In genomic region chr4:117107813-117108523, GRCm38 (mm10) we compare ENCODE assay signal across 29 mouse cellular contexts. TPM values are rescaled to one million over a fixed set of nuclear protein-coding genes. Genes with fewer than 3 reads are reported as not detected.
DNase-seq lines count a peak whose midpoint lies in the region; ATAC-seq and TF ChIP-seq lines count a peak whose summit lies in the region.
"Had no signal": no experiment of that assay in that cellular context is flagged by ENCODE, and none has a peak within 500 bp of the region (broad histone marks: within the 10 kb centered on the region; RNA-seq: fewer than 3 reads in every experiment).

No protein-coding gene starts in this region.

- WGBS in intestine, embryonic 16.5 days: 90% methylated on average over 18 of the region's 18 CpGs
- WGBS in intestine, postnatal 0 days: 91% methylated on average over 18 of the region's 18 CpGs
- WGBS in forebrain, embryonic 14.5 days: 92% methylated on average over 18 of the region's 18 CpGs

- DNase-seq in gastrocnemius, adult 2 months: peak; percentile 12
- no peak for DNase-seq in gastrocnemius, postnatal 14 days
- DNase-seq in forebrain, embryonic 14.5 days (ENCODE audit: low spot score): no peak
- DNase-seq: adrenal gland, postnatal 10 days; adrenal gland, postnatal 36 days; cerebellum, adult 18-20 months; cerebellum, adult 9-10 months; cerebellum, postnatal 14 days; gastrocnemius, postnatal 36 days; heart, postnatal 36 days; kidney, adult 18-20 months had no signal

- H3K4me3 ChIP-seq in gastrocnemius, adult 2 months: no peak overlapping the region
- no peak overlapping the region for H3K4me3 ChIP-seq in intestine, embryonic 16.5 days (ENCODE audit: low read length)
- no peak overlapping the region for H3K4me3 ChIP-seq in intestine, postnatal 0 days (ENCODE audit: low read depth, low read length)
- peak overlapping the region; percentile 73 for H3K4me3 ChIP-seq in E14TG2a.4 (replicated peaks; ENCODE audit: low read length)
- no peak overlapping the region for H3K4me3 ChIP-seq in forebrain, embryonic 14.5 days (ENCODE audit: low read depth, low read length)
- H3K4me3 ChIP-seq: embryonic facial prominence, embryonic 12.5 days; embryonic facial prominence, embryonic 15.5 days; forebrain, embryonic 12.5 days; hindbrain, embryonic 10.5 days; hindbrain, embryonic 15.5 days had no signal

- TF ChIP-seq CTCF in gastrocnemius, adult 2 months (IDR thresholded peaks at IDR 0.05): no peak
- TF ChIP-seq CTCF in intestine, postnatal 0 days (IDR thresholded peaks at IDR 0.05; ENCODE audit: low read depth): no peak
- TF ChIP-seq CTCF in E14TG2a.4 (conservative IDR thresholded peaks at IDR 0.05; ENCODE audit: low read length): no peak

- H3K27ac ChIP-seq in gastrocnemius, adult 2 months: no peak overlapping the region
- H3K27ac ChIP-seq in intestine, embryonic 16.5 days (ENCODE audit: low read length): no peak overlapping the region
- H3K27ac ChIP-seq in intestine, postnatal 0 days (ENCODE audit: low read depth, low read length): no peak overlapping the region
- no peak overlapping the region for H3K27ac ChIP-seq in forebrain, embryonic 14.5 days (ENCODE audit: low read depth, low read length)
- H3K27ac ChIP-seq: embryonic facial prominence, embryonic 12.5 days; embryonic facial prominence, embryonic 15.5 days; forebrain, embryonic 12.5 days; hindbrain, embryonic 10.5 days; hindbrain, embryonic 15.5 days had no signal

- no peaks in the 10 kb centered on the region; the same call in 1 of the 2 replicates for H3K36me3 ChIP-seq in intestine, embryonic 16.5 days (ENCODE audit: control insufficient read depth, insufficient read depth, low read length)
- H3K36me3 ChIP-seq in intestine, postnatal 0 days (ENCODE audit: control insufficient read depth, insufficient read depth): peaks cover 8% of the 10 kb centered on the region; the same call in 1 of the 2 replicates
- peaks cover 98% of the 10 kb centered on the region for H3K36me3 ChIP-seq in E14TG2a.4 (ENCODE audit: insufficient read depth, low read length)
- H3K36me3 ChIP-seq in forebrain, embryonic 14.5 days (ENCODE audit: control insufficient read depth, insufficient read depth, low read length): peaks cover 11% of the 10 kb centered on the region; the same call in 1 of the 2 replicates
- H3K36me3 ChIP-seq: G1E had no signal

- no peaks in the 10 kb centered on the region for H3K4me1 ChIP-seq in intestine, embryonic 16.5 days (ENCODE audit: control insufficient read depth, insufficient read depth, low read length)
- H3K4me1 ChIP-seq in intestine, postnatal 0 days (replicated peaks; ENCODE audit: control insufficient read depth, insufficient read depth, low read length): no peaks in the 10 kb centered on the region
- H3K4me1 ChIP-seq in E14TG2a.4 (replicated peaks; ENCODE audit: low read depth, low read length): peaks cover 80% of the 10 kb centered on the region
- no peaks in the 10 kb centered on the region for H3K4me1 ChIP-seq in forebrain, embryonic 14.5 days (ENCODE audit: control insufficient read depth, insufficient read depth, low read length)
- H3K4me1 ChIP-seq: embryonic facial prominence, embryonic 12.5 days; forebrain, embryonic 12.5 days had no signal

- H3K9me3 ChIP-seq in intestine, embryonic 16.5 days (ENCODE audit: control insufficient read depth, low read length): no peaks in the 10 kb centered on the region
- no peaks in the 10 kb centered on the region for H3K9me3 ChIP-seq in intestine, postnatal 0 days (ENCODE audit: control insufficient read depth)
- H3K9me3 ChIP-seq in E14TG2a.4 (ENCODE audit: low read length): no peaks in the 10 kb centered on the region
- H3K9me3 ChIP-seq in forebrain, embryonic 14.5 days (replicated peaks; ENCODE audit: control insufficient read depth, low read length): no peaks in the 10 kb centered on the region
- H3K9me3 ChIP-seq: embryonic facial prominence, embryonic 12.5 days; embryonic facial prominence, embryonic 15.5 days; forebrain, embryonic 12.5 days; G1E; hindbrain, embryonic 10.5 days; hindbrain, embryonic 15.5 days had no signal

- H3K4me2 ChIP-seq in intestine, embryonic 16.5 days (ENCODE audit: low read depth, low read length): no peak overlapping the region
- H3K4me2 ChIP-seq in intestine, postnatal 0 days (replicated peaks; ENCODE audit: low read depth): no peak overlapping the region
- no peak overlapping the region for H3K4me2 ChIP-seq in forebrain, embryonic 14.5 days (ENCODE audit: low read length)
- H3K4me2 ChIP-seq: embryonic facial prominence, embryonic 12.5 days; embryonic facial prominence, embryonic 15.5 days; forebrain, embryonic 12.5 days; heart, embryonic 11.5 days; hindbrain, embryonic 15.5 days had no signal

- intact Hi-C loops in gastrocnemius, adult 2 months (cut with DNase I): no loop called here
- intact Hi-C loops in gastrocnemius, postnatal 14 days (cut with DNase I; ENCODE audit: low total_unique reads): no loop called here

- 0 out of 2 replicates have a peak overlapping the region, but pooled peaks have one; percentile 3 for H3K9ac ChIP-seq in intestine, embryonic 16.5 days (ENCODE audit: low read depth, low read length)
- no peak overlapping the region for H3K9ac ChIP-seq in intestine, postnatal 0 days (ENCODE audit: low read depth, low read length)
- H3K9ac ChIP-seq in forebrain, embryonic 14.5 days (ENCODE audit: low read length): no peak overlapping the region
- H3K9ac ChIP-seq: embryonic facial prominence, embryonic 12.5 days; embryonic facial prominence, embryonic 15.5 days; forebrain, embryonic 12.5 days; hindbrain, embryonic 15.5 days had no signal

- no peak for ATAC-seq in intestine, embryonic 16.5 days
- no peak for ATAC-seq in intestine, postnatal 0 days
- ATAC-seq in forebrain, embryonic 14.5 days: no peak
- ATAC-seq: forebrain, embryonic 16.5 days; Patski had no signal

- H3K27me3 ChIP-seq in intestine, embryonic 16.5 days (replicated peaks; ENCODE audit: control insufficient read depth, insufficient read depth, low read length): no peaks in the 10 kb centered on the region
- no peaks in the 10 kb centered on the region for H3K27me3 ChIP-seq in intestine, postnatal 0 days (replicated peaks; ENCODE audit: control insufficient read depth, insufficient read depth, low read length)
- no peaks in the 10 kb centered on the region for H3K27me3 ChIP-seq in E14TG2a.4 (ENCODE audit: insufficient read depth, low read length)
- H3K27me3 ChIP-seq in forebrain, embryonic 14.5 days (replicated peaks; ENCODE audit: control insufficient read depth, insufficient read depth, low read length): no peaks in the 10 kb centered on the region
- H3K27me3 ChIP-seq: embryonic facial prominence, embryonic 12.5 days; embryonic facial prominence, embryonic 15.5 days; forebrain, embryonic 12.5 days; hindbrain, embryonic 15.5 days; Patski had no signal

RNA-seq across cellular contexts. Expression of gene Ptch2, which starts 12.1 kb away (rescaled TPM):
- under 1 TPM; 0.22 to 0.54 TPM for total RNA-seq in gastrocnemius, adult 2 months (2021)
- 1 to 10 TPM; 3.8 to 5.9 TPM for total RNA-seq in gastrocnemius, postnatal 14 days (2021)
- 6.2 and 6.4 TPM in 2 replicates for polyA plus RNA-seq in intestine, embryonic 16.5 days (2015; fragmentation: Nextera tagmentation; extraction: Ambion mirVana)
- polyA plus RNA-seq in intestine, postnatal 0 days (2015; fragmentation: Nextera tagmentation; extraction: Ambion mirVana): 1.3 and 1.4 TPM in 2 replicates
- 2.4 and 3.4 TPM in 2 replicates for polyA plus RNA-seq in forebrain, embryonic 14.5 days (2014; fragmentation: Nextera tagmentation; extraction: Ambion mirVana)
- polyA plus RNA-seq: G1E had no signal

RNA-seq across cellular contexts. Expression of gene Btbd19, which starts 17.6 kb away (rescaled TPM):
- 1 to 10 TPM; 2.3 to 2.5 TPM for total RNA-seq in gastrocnemius, adult 2 months (2021)
- 1 to 10 TPM; 3.3 to 3.6 TPM for total RNA-seq in gastrocnemius, postnatal 14 days (2021)
- polyA plus RNA-seq in intestine, embryonic 16.5 days (2015; fragmentation: Nextera tagmentation; extraction: Ambion mirVana): 3.9 and 4.8 TPM in 2 replicates
- 2.9 and 3.5 TPM in 2 replicates for polyA plus RNA-seq in intestine, postnatal 0 days (2015; fragmentation: Nextera tagmentation; extraction: Ambion mirVana)
- polyA plus RNA-seq in forebrain, embryonic 14.5 days (2014; fragmentation: Nextera tagmentation; extraction: Ambion mirVana): 2.2 and 2.5 TPM in 2 replicates

RNA-seq across cellular contexts. Expression of gene Tctex1d4, which starts 18.6 kb away (rescaled TPM):
- not detected for total RNA-seq in gastrocnemius, adult 2 months (2021)
- not detected for total RNA-seq in gastrocnemius, postnatal 14 days (2021)
- polyA plus RNA-seq in intestine, embryonic 16.5 days (2015; fragmentation: Nextera tagmentation; extraction: Ambion mirVana): not detected in 2 replicates
- polyA plus RNA-seq in intestine, postnatal 0 days (2015; fragmentation: Nextera tagmentation; extraction: Ambion mirVana): 0.22 TPM in 2 replicates
- polyA plus RNA-seq in forebrain, embryonic 14.5 days (2014; fragmentation: Nextera tagmentation; extraction: Ambion mirVana): 0.25 and 0.32 TPM in 2 replicates
- total RNA-seq: adrenal gland, adult 18-20 months; adrenal gland, postnatal 10 days; adrenal gland, postnatal 36 days; gastrocnemius, adult 8-10 months; gastrocnemius, postnatal 36 days; granulocyte monocyte progenitor cell, adult 5-6 weeks; heart, postnatal 36 days had no signal
- polyA plus RNA-seq: embryonic facial prominence, embryonic 12.5 days; forebrain, embryonic 12.5 days; heart, embryonic 11.5 days; heart, embryonic 14.5 days; heart, postnatal 0 days; intestine, embryonic 14.5 days had no signal

RNA-seq across cellular contexts. Expression of gene Plk3, which starts 25.8 kb away (rescaled TPM):
- total RNA-seq in gastrocnemius, adult 2 months (2021): under 1 TPM; 0.73 to 0.74 TPM
- total RNA-seq in gastrocnemius, postnatal 14 days (2021): under 1 TPM; 0.91 to 0.96 TPM
- polyA plus RNA-seq in intestine, embryonic 16.5 days (2015; fragmentation: Nextera tagmentation; extraction: Ambion mirVana): 2.5 and 4.1 TPM in 2 replicates
- 5.3 and 7.0 TPM in 2 replicates for polyA plus RNA-seq in intestine, postnatal 0 days (2015; fragmentation: Nextera tagmentation; extraction: Ambion mirVana)
- 7.0 and 7.1 TPM in 2 replicates for polyA plus RNA-seq in forebrain, embryonic 14.5 days (2014; fragmentation: Nextera tagmentation; extraction: Ambion mirVana)

RNA-seq across cellular contexts. Expression of gene Rps8, which starts 48.1 kb away (rescaled TPM):
- 100 to 1,000 TPM; 527 to 622 TPM for total RNA-seq in gastrocnemius, adult 2 months (2021)
- 100 to 1,000 TPM; 786 to 929 TPM for total RNA-seq in gastrocnemius, postnatal 14 days (2021)
- 811 and 851 TPM in 2 replicates for polyA plus RNA-seq in intestine, embryonic 16.5 days (2015; fragmentation: Nextera tagmentation; extraction: Ambion mirVana)
- 563 and 564 TPM in 2 replicates for polyA plus RNA-seq in intestine, postnatal 0 days (2015; fragmentation: Nextera tagmentation; extraction: Ambion mirVana)
- polyA plus RNA-seq in forebrain, embryonic 14.5 days (2014; fragmentation: Nextera tagmentation; extraction: Ambion mirVana): 621 and 797 TPM in 2 replicates
